Mouse (Mus musculus): ENCODE measurements around the gene Pfn1. TPM values are rescaled to one million over a fixed set of nuclear protein-coding genes. Genes with fewer than 3 reads are reported as not detected.

Gene Pfn1
- 813 and 1,027 TPM in 2 replicates for polyA plus RNA-seq (2015; fragmentation: Nextera tagmentation; extraction: Ambion mirVana)

DNA sequence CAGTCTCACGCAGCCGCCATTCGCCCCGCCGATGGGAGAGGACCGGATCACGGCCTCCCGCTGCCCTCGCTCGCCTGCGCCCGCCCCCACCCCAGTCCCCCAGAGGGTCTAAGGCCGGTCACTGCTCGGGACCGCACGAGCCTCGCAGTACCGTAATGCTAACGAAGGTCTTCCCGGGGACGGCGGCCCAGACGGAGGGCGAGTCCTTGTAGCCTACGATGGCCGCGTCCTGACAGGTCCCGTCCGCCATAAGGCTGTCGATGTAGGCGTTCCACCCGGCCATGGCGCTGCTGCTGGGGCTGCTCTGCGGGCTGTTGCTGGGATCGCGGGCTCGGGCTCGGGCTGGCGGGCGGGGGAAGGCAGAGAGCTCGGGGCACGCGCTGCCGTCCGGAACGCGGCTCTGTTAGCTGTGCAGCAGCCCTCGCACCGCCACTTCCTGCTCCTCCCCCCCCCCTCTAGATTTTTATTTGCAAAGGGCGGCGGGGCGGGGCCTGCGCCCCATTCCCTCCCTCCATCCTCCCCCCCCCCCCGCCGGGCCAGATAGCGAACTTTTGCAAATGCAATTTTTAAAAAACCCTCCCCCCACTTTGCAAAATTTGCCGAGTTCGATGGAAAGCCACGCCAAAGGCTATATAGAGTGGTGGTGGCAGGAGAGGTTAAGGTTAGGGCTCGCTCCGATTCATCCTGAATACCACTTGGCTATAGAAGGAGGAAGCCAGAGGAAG lies at the start of gene Pfn1:
TSS of gene Pfn1 (minus strand) at position 447 of the 725 bp plus-strand sequence.

DNA sequence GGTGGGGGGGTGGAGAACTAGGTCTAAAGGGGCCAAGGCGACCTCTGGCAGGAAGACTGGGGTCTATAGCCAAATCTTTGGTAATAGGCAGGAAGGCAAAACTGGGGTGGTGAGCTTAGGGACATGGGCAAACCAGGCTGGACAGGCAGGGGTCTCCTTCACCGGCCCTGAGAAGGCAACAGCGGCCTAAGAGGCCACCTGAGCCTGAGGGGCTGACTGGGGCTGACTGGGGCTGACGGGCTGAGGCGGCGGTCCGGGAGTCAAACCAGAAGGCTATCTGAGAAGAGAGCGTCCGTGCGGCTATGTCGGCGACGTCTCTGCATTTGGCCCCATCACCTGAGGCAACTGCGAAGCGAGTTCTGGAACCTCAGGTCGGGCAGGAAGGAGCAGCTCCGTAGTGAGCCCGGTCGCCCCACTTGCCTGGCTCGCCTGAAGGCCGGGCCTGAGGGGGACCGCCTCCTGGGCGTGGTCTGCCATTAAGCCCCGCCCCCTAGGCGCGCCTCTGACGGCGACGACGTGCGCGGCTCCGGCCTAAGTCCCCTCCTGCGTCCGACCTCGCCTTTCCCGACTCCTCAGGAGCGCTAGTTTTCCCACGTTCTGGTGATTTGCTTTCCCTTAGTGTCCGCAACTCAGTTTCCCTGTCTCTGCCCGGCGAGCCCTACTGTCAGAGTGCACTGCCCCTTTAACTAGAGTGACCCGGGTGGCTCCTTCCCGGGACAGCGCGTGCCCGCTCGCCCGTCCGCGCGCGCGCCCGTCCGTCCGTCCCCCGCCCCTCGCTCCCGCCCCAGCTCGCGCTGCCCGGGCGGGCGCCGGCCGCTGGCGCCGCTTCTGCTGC lies 45.5 kb upstream of the Pfn1 start, which contains the start of the genes Inca1 and Kif1c:
TSS of gene Inca1 (minus strand) at position 434 of the 835 bp plus-strand sequence.
TSS of gene Kif1c (plus strand) at position 827 of the 835 bp plus-strand sequence.

DNA sequence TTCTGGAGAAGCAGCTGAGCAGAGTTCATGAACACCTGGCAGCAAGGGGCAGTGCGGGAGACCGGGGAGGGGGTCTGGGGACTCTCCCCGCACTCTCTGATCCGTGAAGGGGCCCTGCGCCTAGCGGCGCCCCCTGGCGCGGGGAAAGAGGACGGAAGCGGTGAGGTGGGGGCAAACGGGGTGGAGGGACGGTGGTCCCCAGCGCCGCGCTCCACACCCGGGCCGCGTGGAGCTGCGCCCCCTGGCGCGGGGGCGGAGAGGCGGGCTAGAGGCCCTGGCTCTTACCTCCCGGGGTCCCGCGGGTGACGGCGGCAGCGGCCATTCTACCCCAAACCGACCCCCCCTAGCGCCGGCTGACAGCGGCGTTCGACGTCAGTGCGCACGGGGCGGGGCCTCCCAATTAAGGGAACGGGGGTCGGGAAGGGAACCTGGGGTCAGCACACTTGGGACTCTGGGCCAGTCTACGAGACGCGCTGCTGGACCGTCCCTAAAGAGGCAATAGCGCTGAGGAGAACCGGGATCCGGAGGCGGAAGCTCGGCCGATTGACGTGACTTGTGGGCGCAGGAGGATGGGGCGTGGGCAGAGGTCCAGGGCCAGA lies 33.3 kb upstream of the Pfn1 start, which contains the start of gene Camta2:
TSS of gene Camta2 (minus strand) at position 505 of the 599 bp plus-strand sequence.

DNA sequence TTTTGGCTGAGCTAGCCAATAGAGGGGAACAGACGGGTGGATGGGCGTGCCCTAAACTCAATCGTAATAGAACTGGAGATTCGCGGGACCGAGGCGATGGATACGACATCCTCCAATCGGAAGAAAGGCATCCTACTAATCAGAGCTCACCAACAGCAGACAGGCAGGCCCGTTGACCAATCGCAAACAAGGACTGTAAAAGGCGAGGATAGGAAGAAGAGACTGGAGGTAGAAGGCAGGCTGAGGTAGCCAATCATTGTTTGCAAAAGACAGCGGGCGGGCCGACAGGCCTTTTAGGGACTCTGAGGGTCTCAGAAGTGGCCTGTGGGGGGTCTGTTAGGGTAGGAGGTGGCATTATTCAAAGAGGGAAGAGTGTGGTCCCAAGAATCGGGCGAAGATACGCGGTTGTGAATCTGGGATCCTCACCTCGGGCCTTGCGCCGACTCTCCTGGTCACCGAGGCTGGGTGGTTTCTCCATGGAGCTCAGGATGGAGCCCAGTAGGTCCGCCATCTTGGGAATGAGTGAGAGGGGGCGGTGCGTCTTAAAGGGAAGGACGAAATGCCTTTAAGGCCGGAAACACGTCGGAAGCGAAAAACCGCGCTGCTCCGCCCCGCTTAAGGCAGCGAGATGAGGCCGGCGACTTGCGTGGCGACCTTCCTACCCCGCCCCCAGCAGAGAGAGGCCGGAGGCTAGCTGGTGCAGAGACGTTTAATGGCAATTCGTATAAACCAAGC lies 14.5 kb upstream of the Pfn1 start, which contains the start of gene Spag7:
TSS of gene Spag7 (minus strand) at position 646 of the 735 bp plus-strand sequence.

DNA sequence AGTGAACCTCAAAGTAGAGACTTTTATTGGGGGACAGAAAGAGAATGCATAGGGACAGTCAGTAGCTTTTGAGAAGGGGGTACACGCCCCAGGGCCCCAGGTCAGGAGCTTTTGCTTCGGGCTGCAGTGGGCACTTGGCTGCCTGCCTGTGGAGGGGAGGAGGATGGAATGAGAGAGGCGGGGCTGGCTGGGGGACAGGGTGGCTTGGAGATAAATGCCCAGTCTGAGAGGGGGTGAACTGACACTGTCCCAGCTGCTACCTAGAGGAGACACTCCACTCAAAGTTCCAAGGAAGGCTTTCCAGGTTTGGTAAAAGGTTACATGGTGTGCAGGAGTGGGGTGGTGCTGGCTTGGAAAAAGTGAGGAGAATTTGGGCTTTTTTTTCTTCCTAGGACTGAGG lies 2.5 kb upstream of the Pfn1 start, which contains the start of gene Eno3:
TSS of gene Eno3 (plus strand) at position 239 of the 400 bp plus-strand sequence.

DNA sequence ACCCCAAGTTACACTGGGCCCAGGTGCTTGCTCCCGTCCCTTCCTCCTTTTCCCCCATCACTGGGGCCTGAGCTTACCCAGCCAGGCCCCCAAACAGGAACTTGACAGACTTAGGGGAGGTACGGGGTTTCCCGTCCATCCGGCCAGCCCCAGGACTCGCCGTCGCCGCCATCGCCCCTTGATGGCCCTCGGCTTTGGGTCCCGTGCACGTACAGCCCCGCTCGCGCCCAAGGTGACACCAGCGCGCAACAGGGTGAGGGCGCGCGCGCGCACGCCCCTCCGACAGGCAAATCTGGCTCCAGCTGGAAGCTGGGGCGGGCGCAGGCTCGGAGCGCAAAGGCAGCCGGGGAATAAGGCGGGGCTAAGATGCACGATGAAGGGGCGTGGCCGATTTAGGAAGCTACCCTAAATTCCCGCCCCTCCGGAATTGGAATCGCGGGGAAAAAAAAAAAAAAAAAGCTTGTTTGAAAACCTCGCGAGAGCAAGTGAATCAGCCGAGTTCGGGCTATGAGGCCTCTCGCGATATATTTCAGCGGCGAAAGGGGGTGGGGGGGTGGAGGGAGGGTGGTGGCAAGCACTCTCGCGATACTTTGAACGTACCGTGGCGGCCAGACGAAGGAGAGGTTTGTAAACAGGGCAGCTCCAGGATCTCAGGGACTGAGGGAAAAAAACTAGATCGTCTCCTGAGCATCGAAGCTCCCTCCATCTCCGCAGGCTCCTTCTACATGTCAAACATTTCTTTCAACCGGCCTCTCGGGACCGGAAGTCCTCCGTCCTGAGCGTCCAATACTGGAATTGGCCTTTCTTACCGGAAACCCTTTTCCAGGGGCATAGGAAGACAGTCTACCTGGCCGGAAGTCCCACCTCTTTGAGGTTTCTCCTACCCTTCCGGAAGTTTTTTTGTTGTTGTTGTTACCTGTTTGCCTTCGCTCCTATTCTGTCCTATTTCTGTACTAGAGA lies 7.5 kb downstream of the Pfn1 start, which contains the start of the genes Rnf167 and Slc25a11:
TSS of gene Rnf167 (plus strand) at position 545 of the 960 bp plus-strand sequence.
TSS of gene Slc25a11 (minus strand) at position 789 of the 960 bp plus-strand sequence.

DNA sequence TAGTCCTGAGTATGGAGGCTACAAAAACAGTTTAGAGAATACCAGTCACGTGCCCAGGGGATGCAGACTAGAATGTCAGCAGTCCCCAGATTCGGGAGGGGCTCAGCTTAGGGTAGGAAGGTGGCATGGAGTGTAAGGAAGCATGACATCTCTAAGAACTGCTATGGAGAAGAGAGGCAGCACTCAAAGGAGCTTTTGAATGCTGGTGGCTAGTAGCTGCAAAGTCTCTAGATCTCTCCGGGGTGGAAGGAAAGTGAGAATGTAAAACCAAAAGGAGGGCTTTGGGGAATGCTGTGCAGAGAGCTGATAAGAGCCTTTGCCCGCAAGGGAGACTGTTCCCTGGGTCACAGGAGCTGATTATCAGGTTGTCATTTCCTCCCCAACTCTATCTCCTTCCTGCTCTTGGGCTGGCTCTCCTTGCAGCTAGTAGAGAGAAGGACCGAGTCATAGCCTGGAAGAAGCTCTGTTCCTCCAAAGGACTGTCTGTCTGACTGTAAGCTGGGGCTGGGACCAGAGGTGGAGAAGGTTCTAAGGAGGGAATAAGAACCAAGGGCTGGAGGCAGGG lies 15.6 kb downstream of the Pfn1 start, which contains the start of gene Gp1ba:
TSS of gene Gp1ba (plus strand) at position 409 of the 565 bp plus-strand sequence.

DNA sequence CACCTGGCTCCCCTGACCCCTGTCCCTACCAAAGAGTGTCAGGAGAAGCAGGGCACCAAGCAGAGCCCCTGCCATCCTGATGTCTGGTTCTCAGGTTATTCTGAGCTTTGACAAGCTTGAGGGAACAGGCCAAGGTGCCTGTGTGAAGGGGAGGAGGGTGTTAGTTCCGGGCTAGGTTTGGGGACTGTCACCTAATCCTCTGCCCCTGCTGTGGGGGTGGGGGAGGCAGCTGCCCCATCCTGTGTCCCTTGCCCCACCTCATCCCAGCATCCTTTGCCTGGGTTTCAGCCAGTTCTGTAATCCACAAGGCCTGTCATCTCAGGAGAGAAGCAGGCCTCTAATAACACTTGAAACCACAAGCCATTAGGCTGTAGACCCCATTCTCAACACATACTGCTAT lies 35.3 kb downstream of the Pfn1 start, which contains the start of gene Chrne:
TSS of gene Chrne (minus strand) at position 116 of the 400 bp plus-strand sequence.

DNA sequence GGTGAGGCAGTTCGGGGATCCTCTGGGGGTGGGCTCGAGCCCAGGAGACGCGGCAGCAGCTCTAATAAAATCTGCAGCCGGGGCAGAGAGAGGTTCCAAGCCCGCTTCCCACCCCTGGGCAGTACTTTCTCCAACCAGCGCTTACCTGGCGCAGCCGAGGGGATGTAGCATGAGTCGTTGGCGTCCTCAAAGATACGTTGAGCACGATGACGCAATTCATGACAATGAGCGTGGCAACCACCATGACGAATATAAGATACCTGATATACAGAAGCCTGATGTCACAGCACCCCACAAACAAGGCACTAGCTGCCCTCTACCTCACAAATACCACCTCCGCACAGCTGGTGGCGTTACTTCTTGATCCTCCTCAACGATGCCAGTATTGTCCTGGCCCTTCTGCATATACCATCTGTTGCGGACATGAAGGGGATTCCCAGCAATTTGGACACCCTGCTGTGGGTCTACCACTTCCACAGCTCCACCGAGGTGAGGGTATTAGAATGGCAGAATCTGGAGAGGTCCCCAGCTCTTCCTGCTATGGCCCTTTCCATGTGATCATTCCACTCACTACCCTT lies 38.8 kb downstream of the Pfn1 start, which contains the start of gene 4930544D05Rik:
TSS of gene 4930544D05Rik (plus strand) at position 333 of the 578 bp plus-strand sequence.

Other genes with a start within 250 kb of the Pfn1 start
- gene Pelp1, start 244.6 kb downstream of the Pfn1 start, polyA plus RNA-seq (2015; fragmentation: Nextera tagmentation; extraction: Ambion mirVana), result 11.7 and 12.6 TPM in 2 replicates
- 8.7 and 12.3 TPM in 2 replicates for gene Arrb2, start 222.0 kb downstream of the Pfn1 start, polyA plus RNA-seq (2015; fragmentation: Nextera tagmentation; extraction: Ambion mirVana)
- 13.6 and 16.3 TPM in 2 replicates for gene Med11, start 202.7 kb downstream of the Pfn1 start, polyA plus RNA-seq (2015; fragmentation: Nextera tagmentation; extraction: Ambion mirVana)
- gene Zmynd15, start 195.2 kb downstream of the Pfn1 start, polyA plus RNA-seq (2015; fragmentation: Nextera tagmentation; extraction: Ambion mirVana), result 0.30 and 0.38 TPM in 2 replicates
- 2.9 and 3.2 TPM in 2 replicates for gene Cxcl16, start 194.7 kb downstream of the Pfn1 start, polyA plus RNA-seq (2015; fragmentation: Nextera tagmentation; extraction: Ambion mirVana)
- gene Tm4sf5, start 149.4 kb downstream of the Pfn1 start, polyA plus RNA-seq (2015; fragmentation: Nextera tagmentation; extraction: Ambion mirVana), result not detected in 2 replicates
- 0.31 and 0.34 TPM in 2 replicates for gene Vmo1, start 140.0 kb downstream of the Pfn1 start, polyA plus RNA-seq (2015; fragmentation: Nextera tagmentation; extraction: Ambion mirVana)
- 0.15 and 0.44 TPM in 2 replicates for gene Gltpd2, start 135.4 kb downstream of the Pfn1 start, polyA plus RNA-seq (2015; fragmentation: Nextera tagmentation; extraction: Ambion mirVana)
- gene Psmb6, start 129.3 kb downstream of the Pfn1 start, polyA plus RNA-seq (2015; fragmentation: Nextera tagmentation; extraction: Ambion mirVana), result 671 and 694 TPM in 2 replicates
- not detected in 2 replicates for gene Gm40193, start 121.7 kb downstream of the Pfn1 start, polyA plus RNA-seq (2015; fragmentation: Nextera tagmentation; extraction: Ambion mirVana)
- 8.9 and 9.1 TPM in 2 replicates for gene Pld2, start 114.6 kb downstream of the Pfn1 start, polyA plus RNA-seq (2015; fragmentation: Nextera tagmentation; extraction: Ambion mirVana)
- 7.8 and 8.1 TPM in 2 replicates for gene Mink1, start 91.8 kb downstream of the Pfn1 start, polyA plus RNA-seq (2015; fragmentation: Nextera tagmentation; extraction: Ambion mirVana)
- 0.22 and 0.44 TPM in 2 replicates for gene 4930544D05Rik, start 38.8 kb downstream of the Pfn1 start, polyA plus RNA-seq (2015; fragmentation: Nextera tagmentation; extraction: Ambion mirVana)
- 2.9 and 3.8 TPM in 2 replicates for gene Chrne, start 35.4 kb downstream of the Pfn1 start, polyA plus RNA-seq (2015; fragmentation: Nextera tagmentation; extraction: Ambion mirVana)
- gene Gp1ba, start 15.5 kb downstream of the Pfn1 start, polyA plus RNA-seq (2015; fragmentation: Nextera tagmentation; extraction: Ambion mirVana), result 0.21 and 0.37 TPM in 2 replicates
- gene Rnf167, start 7.4 kb downstream of the Pfn1 start, polyA plus RNA-seq (2015; fragmentation: Nextera tagmentation; extraction: Ambion mirVana), result 69.4 and 70.9 TPM in 2 replicates
- 302 and 335 TPM in 2 replicates for gene Slc25a11, start 7.2 kb downstream of the Pfn1 start, polyA plus RNA-seq (2015; fragmentation: Nextera tagmentation; extraction: Ambion mirVana)
- 4,370 and 4,803 TPM in 2 replicates for gene Eno3, start 2.6 kb upstream of the Pfn1 start, polyA plus RNA-seq (2015; fragmentation: Nextera tagmentation; extraction: Ambion mirVana)
- gene Spag7, start 14.8 kb upstream of the Pfn1 start, polyA plus RNA-seq (2015; fragmentation: Nextera tagmentation; extraction: Ambion mirVana), result 197 and 208 TPM in 2 replicates
- gene Camta2, start 33.5 kb upstream of the Pfn1 start, polyA plus RNA-seq (2015; fragmentation: Nextera tagmentation; extraction: Ambion mirVana), result 8.7 and 9.3 TPM in 2 replicates
- gene Inca1, start 45.5 kb upstream of the Pfn1 start, polyA plus RNA-seq (2015; fragmentation: Nextera tagmentation; extraction: Ambion mirVana), result 3.9 and 6.0 TPM in 2 replicates
- 4.0 and 4.5 TPM in 2 replicates for gene Kif1c, start 45.9 kb upstream of the Pfn1 start, polyA plus RNA-seq (2015; fragmentation: Nextera tagmentation; extraction: Ambion mirVana)
- gene Zfp3, start 109.6 kb upstream of the Pfn1 start, polyA plus RNA-seq (2015; fragmentation: Nextera tagmentation; extraction: Ambion mirVana), result 10.5 and 11.4 TPM in 2 replicates
- gene Scimp, start 157.9 kb upstream of the Pfn1 start, polyA plus RNA-seq (2015; fragmentation: Nextera tagmentation; extraction: Ambion mirVana), result 0.45 and 0.52 TPM in 2 replicates
- gene Rabep1, start 190.1 kb upstream of the Pfn1 start, polyA plus RNA-seq (2015; fragmentation: Nextera tagmentation; extraction: Ambion mirVana), result 27.2 and 28.6 TPM in 2 replicates

Data from skeletal muscle tissue, postnatal 0 days (tissue).